Mouse (Mus musculus) neutrophil, adult 5-6 weeks (primary cell): ENCODE measurements around the gene Fars2. TPM values are rescaled to one million over a fixed set of nuclear protein-coding genes. Genes with fewer than 3 reads are reported as not detected.

Experiments used
- ATAC-seq: fragments of 151-379, 151-347 bp; 2 replicates; pipeline ENCODE4 v1.8.0; 2017; ENCODE audit warnings: mild to moderate bottlenecking, moderate TSS enrichment; ENCODE audit not compliant: insufficient number of reproducible peaks, poor library complexity, low FRiP score, severe bottlenecking; ENCODE audit errors: extremely low read depth
- total RNA-seq: library from RNA; stranded (forward); fragments of 200-1000 nt; gene quantifications from 2 replicates; pipeline ENCODE4 v1.2.3, GENCODE M21; 2017

The Fars2 gene
- total RNA-seq, 1 experiment from 2014 or later = 26.5 TPM

- no peak for ATAC-seq
Observed at GRCm38 (mm10) chr13:36202496-36202895, 85.3 kb downstream of the Fars2 start.

DNA sequence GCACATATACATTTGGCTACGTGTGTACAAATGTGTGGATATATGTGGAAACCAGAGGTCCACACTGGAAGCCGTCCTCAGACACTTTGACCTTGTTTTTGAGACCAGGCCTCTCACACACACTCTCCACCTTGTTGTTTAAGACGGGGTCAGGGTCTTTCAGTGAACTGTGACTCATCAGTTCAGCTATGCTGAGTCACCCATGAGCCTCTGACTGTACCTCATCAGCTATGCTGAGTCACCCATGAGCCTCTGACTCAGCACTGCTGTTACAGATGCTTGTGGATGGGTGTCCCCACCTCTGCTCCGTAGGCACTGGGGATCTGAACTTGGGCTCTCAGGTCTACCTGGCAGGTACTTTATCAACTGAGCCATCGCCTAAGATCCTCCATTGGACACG lies 85.8 kb downstream of the Fars2 start:
- no peak for ATAC-seq

- no peak for ATAC-seq
Observed at GRCm38 (mm10) chr13:36204320-36204719, 87.1 kb downstream of the Fars2 start.

DNA sequence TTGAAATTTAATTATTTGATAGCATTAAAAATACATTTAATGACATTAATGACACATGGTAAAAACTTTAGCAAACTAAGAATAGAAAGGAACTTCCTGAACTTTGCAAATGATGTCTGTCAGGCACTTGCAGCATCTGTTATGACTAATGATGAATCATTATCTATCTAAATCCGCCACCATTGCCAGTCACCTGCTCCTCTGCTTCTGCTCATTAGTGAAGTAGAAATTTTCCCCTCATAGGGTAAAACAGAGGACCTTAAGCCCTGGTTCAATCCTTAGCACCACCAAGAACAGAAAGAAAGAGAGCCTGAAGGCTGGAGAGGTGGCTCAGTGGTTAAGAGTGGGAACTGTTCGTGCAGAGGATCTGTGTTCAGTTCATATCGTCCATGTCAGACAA lies 93.8 kb downstream of the Fars2 start:
- no peak for ATAC-seq

DNA sequence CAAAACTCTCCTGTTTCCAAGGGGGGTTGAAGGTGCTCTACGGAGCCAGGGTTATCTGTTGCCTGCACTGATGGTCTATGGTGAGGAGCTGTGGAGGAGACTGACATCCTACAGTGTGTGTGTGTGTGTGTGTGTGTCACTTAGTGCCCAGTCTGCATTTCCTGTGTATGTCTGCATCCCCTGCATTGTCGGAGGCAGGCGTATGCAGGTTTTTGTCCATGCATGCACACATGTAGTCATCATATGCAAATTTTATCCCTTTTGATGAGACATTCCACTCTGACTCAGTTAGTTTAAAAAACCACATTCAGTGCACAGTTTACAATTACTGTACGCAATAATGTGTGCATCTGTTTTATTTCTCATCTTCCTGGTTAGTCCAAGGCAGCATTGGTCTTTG lies 96.8 kb downstream of the Fars2 start:
- ATAC-seq = no peak

DNA sequence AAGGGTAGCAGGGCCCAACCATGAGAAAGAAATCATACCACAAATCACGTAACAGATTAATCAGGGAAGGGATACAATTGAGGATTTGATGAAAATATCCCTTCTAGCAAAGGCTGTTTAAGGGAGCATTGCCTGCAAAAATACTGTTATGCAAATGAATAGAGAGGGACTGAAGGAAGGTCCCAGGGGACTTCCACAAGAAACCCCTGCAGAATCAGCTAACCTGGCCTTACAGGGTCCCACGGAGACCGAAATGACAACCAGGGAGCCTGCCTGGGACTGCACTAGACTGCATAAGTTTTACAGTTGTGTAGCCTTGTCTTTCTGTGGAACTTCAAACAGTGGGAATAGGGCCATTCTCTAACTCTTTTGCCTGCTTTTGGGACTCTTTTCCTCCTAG lies 98.8 kb downstream of the Fars2 start:
- ATAC-seq = no peak

DNA sequence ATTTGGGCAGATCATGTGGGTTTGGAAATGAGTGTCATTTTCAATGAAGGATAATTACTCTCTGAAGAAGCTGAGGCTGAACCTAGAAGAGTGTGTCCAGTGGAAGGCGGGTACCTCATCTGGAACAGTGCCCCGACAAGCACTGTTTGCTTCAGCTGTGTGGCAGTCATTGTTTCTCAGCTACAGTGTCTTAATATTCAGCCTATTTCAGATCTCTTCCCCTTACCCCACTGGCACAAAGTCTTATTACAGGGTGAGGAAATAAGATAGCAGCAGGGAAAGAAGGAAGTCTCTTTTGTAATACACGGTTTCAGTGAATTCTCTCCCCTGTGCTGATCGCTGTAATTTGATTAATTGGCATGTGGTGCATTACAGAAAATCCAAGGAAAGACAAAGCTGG lies 101.1 kb downstream of the Fars2 start:
- no peak for ATAC-seq

GRCm38 (mm10) chr13:36219506-36219905 lies 102.3 kb downstream of the Fars2 start:
- ATAC-seq = no peak

DNA sequence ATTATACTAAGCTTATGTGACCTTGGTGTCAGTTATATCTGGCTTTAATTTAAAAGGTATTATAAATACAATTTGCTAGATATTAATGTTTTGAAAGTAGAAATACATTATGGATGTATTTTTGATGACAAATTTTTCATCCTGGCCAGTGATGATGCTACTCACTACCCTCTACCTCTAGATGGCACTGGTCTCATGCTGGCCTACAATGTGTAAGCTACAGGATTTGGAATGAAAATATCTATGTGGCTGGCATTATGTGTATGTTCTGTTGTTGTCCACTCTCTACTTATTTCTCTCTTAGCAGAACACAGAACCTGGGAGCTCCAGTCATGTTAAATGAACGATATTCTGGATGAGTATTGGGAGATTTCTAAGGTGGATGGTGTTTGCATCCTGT lies 104.7 kb downstream of the Fars2 start:
- ATAC-seq = no peak

- ATAC-seq = 0 out of 2 replicates have a peak, but pooled peaks have one; percentile 19
Observed at GRCm38 (mm10) chr13:36222721-36223120, 105.5 kb downstream of the Fars2 start.

DNA sequence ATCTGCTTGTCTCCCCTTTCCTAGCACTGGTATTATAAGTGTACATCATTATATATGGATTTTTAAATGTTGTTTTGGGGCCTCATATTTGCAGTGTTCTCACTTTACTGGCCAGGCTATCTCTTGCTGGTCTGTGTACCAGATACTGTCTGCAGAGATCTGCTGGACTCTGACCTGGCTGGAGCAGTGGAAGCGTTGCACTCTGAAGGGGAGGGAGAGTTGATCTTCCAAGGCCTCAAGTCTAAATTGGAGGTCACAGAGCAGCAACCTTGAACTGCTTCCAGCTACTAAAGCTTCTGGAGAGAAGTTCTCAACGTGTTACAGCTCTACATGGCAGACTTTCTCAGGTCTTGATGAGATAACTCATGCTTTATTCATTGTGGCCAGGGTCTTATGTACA lies 107.2 kb downstream of the Fars2 start:
- ATAC-seq = no peak

DNA sequence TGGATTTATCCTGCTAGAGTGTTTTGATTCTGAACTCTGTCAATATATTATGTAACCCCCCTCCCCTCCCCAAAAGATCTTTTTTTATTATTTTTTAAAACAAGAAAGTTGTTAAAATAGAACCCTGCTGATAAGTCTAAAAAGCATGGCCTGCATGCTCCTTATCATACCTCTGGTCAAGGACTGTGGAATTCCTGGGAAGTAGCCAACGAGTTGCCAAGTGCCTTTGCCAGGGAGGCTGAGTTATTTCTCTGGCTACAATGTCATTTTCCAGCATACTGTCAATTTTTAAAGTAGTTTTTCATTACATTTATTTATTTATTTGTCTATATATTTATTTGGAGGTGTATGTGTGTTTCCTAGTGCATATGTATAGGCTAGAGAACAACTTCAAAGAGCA lies 125.0 kb downstream of the Fars2 start:
- ATAC-seq = no peak

- no peak for ATAC-seq
Observed at GRCm38 (mm10) chr13:36253936-36254335, 136.7 kb downstream of the Fars2 start.

- no peak for ATAC-seq
Observed at GRCm38 (mm10) chr13:36257213-36257612, 140.0 kb downstream of the Fars2 start.

DNA sequence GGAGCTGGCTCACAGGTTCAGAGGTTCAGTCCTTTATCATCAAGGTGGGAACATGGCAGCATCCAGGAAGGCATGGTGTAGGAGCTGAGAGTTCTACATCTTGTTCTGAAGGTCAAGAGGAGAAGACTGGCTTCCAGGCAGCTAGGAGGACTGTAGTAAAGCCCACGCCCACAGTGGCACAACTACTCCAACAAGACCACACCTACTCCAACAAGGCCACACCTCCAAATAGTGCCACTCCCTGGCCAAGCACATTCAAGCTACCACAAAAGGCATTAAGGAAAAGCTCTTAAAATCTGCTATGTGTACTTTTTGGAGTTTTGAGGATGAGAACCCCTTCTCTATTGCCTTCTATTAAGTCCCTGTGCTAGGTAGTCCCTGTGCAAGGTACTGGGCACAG lies 142.5 kb downstream of the Fars2 start:
- no peak for ATAC-seq

GRCm38 (mm10) chr13:36261299-36261698 lies 144.1 kb downstream of the Fars2 start:
- no peak for ATAC-seq

DNA sequence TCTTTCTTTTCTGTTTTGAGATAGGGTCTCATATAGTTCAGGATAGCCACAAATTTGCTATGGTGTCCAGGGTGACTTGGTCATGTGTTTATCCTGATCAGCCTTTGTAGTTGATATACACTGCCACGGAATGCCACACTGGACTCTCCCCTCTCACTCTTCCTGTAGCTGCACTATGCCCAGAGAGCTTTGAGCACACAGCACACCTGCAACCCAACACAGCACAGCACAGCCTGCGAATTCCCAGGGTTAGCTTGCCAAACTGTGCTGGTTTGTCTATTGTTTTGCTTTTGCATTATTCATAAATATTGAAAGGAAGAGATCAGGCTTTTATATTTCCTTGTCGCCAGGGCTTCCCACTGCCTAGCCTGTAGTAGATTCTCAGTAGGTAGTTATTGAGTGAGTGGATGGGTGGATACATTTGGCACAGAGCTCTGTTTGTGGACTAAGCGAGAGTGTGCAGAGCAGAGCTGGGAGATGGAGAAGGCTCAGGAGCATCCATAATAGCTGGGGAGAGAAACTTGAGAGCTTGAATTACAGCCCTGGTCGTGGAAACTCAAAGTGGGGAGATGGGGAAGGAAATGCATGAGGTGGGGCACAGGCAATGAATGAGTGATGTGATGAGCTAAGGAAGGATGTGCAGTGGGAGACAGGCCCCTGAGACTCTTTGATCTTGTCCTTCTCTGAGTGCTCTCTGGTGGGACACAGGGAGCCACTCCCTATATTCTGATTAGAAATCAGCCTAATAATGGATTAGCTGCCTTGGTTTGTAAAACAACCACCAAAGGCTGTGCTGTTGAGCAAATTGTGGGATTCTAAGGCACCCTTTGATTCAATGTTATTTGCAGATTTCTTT lies 146.3 kb downstream of the Fars2 start:
- ATAC-seq = no peak

GRCm38 (mm10) chr13:36264391-36264790 lies 147.2 kb downstream of the Fars2 start:
- ATAC-seq = no peak

DNA sequence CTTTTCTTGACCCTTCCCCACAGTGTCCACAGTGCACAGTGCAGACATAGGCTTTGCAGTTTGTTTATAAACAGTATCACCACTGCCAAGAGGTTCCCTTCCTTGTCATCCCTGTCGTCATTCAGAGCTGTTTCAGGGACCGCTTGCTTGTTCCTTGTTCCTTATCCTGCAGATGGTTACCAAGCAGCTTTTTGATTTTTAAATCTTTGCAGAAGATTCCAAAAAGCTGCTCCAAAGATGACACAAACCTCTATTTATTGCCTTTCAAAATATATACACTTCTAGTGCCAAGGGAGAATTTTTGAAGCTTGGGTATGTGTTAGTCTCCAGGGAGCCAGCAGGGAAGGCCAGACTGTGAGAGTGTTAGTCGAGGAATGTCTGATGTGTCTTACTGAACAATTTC lies 148.1 kb downstream of the Fars2 start:
- ATAC-seq = no peak

DNA sequence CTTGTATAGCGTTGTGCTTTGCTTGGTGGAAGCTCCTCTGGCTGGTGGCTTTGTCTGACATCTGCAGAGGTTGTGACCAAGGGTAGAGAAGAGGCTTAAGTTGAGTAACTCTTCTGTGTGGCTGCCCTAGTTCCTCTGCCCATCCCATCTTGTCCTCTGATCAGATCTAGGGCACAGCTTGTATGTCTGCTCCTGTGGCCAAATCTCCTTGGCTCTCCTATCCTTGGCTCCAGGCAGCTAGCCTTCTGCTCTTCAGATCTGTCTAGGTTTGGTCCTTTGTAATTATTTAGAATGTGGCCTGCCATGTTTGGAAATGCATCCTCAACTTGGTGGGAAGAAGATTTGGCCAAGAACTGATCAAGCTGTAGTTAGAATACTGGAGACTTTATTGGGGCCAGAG lies 150.2 kb downstream of the Fars2 start:
- ATAC-seq = no peak

- ATAC-seq = no peak
Observed at GRCm38 (mm10) chr13:36270867-36271266, 153.7 kb downstream of the Fars2 start.
